Mouse (Mus musculus) hindlimb bud, embryonic 11.5 days (tissue): ENCODE measurements at regions not wholly inside any gene's neighbourhood (a gene's known extent, or its start where the extent isn't known, plus 50 kb on each side); places are given as distances from the start of the nearest gene placed in this dataset.
A peak's percentile ranks its signal among the peaks of the same experiment; 100 is the strongest.

ENCODE experiments used
- DNase-seq: peaks from one replicate; pipeline ENCODE4 v3.0.0-alpha.2; 2012; ENCODE audit warnings: low read depth, low spot score; ENCODE audit errors: extremely low spot score

- no peak for DNase-seq
Observed at GRCm38 (mm10) chr3:70384235-70384634, 376.8 kb downstream of the Otol1 start.

- no peak for DNase-seq
Observed at GRCm38 (mm10) chr3:70385961-70386360, 378.5 kb downstream of the Otol1 start.

GRCm38 (mm10) chr3:70401187-70401586 is 393.8 kb downstream of the Otol1 start:
- DNase-seq = no peak

GRCm38 (mm10) chr3:70406571-70406970 is 399.2 kb downstream of the Otol1 start:
- no peak for DNase-seq

- DNase-seq = peak; percentile 86
Observed at GRCm38 (mm10) chr3:70418273-70418672, 410.9 kb downstream of the Otol1 start.

- DNase-seq = no peak
Observed at GRCm38 (mm10) chr3:70422016-70422415, 414.6 kb downstream of the Otol1 start.

GRCm38 (mm10) chr3:70422669-70423068 is 415.3 kb downstream of the Otol1 start:
- no peak for DNase-seq

- DNase-seq = no peak
Observed at GRCm38 (mm10) chr3:70436671-70437070, 429.3 kb downstream of the Otol1 start.

GRCm38 (mm10) chr3:70457181-70457847 is 449.9 kb downstream of the Otol1 start:
- no peak for DNase-seq

- DNase-seq = no peak
Observed at GRCm38 (mm10) chr3:70460811-70461210, 453.4 kb downstream of the Otol1 start.

- DNase-seq = no peak
Observed at GRCm38 (mm10) chr3:70463221-70463620, 455.8 kb downstream of the Otol1 start.

GRCm38 (mm10) chr3:70482521-70482920 is 475.1 kb downstream of the Otol1 start:
- peak; percentile 33 for DNase-seq

GRCm38 (mm10) chr3:70483066-70483743 is 475.8 kb downstream of the Otol1 start:
- no peak for DNase-seq

- no peak for DNase-seq
Observed at GRCm38 (mm10) chr3:70496431-70496830, 489.0 kb downstream of the Otol1 start.

GRCm38 (mm10) chr3:70500245-70500858 is 492.9 kb downstream of the Otol1 start:
- no peak for DNase-seq

- DNase-seq = no peak
Observed at GRCm38 (mm10) chr3:70500991-70501961, 493.9 kb downstream of the Otol1 start.

- no peak for DNase-seq
Observed at GRCm38 (mm10) chr3:70533593-70534321, 526.3 kb downstream of the Otol1 start.

- DNase-seq = no peak
Observed at GRCm38 (mm10) chr3:70535084-70535483, 527.7 kb downstream of the Otol1 start.

GRCm38 (mm10) chr3:70543911-70544310 is 536.5 kb downstream of the Otol1 start:
- no peak for DNase-seq

- DNase-seq = no peak
Observed at GRCm38 (mm10) chr3:70557821-70558220, 550.4 kb downstream of the Otol1 start.
